Mouse (Mus musculus) kidney, postnatal 4 days (tissue): ENCODE measurements around the gene Zfp93.

Experiments used
- DNase-seq, 2 experiments: peaks; one replicate each; pipeline ENCODE4 v3.0.0; 2021; ENCODE audit warnings: mixed read lengths in 2 of 2

Gene Zfp93

DNA sequence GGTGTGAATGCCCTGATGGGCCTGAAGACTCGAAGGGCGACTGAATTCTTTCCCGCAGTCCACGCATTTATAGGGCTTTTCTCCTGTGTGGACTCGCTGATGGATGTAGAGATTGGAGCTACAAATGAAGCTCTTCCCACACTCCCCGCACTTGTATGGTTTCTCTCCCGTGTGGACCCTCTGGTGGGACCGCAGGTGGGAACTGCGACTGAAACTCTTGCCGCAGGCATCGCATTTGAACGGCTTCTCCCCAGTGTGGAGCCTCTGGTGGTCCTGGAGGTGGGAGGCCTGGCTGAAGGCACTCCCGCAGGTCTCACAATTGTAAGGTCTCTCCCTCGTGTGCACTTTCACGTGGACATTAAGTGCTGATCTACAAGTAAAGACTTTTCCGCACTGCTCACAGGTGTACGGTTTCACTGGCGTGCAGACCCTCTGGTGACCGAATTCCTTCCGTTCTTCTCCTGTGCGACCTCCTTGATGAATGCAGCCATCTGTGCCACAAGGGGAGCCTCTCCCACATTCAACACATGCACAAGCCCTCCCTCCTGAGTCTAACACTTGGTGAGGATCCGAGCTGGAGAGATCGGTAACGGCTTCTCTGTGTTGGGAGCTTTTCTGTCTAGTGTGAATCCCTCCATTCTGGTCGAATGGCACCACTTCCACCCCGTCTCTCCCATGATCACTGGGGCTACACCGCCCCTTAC is 21.3 kb downstream of the Zfp93 start:
- no peak for DNase-seq

DNA sequence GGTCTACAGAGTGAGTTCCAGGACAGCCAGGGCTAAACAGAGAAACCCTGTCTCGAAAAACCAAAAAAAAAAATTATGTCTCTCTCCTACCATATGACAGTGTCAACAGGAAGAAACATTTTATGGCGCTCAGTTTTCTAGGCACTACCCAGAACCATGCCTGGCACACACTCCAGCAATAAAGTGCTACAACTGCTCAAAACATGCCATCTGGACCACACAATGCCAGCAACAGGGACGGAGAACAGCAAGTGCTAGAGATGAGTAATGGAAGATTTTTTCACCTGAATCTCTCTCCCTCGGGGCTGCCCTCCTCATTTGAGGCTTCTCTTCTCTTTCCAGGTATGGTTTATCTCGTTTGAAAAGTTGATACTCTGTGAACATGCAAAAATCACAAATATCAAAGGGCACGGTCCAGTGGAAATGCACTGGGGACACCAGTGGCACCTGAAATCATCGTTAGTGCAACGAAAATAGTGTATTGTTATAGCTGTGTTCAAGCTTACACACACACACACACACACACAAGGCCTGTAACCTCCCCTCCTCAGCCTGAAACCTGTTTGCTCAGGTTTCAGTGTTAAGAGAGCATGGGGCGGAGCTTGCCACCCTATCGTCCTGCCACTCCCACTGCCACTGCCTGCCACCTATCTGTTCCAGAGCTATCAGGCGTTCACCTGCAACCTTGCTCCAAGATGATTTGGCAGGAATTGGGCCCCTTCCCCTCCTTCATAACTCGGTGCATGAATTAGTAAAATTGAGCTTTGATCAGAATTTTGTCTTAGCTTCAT is 23.0 kb downstream of the Zfp93 start:
- DNase-seq, result no peak

DNA sequence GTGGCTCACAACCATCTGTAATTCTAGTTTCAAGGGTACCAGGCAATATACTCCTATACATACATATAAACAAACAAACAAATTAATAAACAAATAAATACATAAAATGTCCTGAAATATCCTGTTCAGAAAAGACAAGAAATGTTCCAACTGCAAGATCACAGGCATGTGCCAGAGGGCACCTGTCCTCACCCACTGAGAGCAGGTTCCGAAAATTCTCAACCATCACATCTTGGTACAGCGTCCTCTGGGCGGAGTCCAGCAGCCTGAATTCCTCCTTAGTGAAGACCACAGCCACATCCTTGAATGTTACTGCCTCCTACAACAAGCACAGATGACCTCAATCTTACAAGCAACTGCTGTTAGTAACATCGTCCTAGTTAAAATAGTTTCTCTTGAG is 24.5 kb downstream of the Zfp93 start:
- DNase-seq, result no peak

DNA sequence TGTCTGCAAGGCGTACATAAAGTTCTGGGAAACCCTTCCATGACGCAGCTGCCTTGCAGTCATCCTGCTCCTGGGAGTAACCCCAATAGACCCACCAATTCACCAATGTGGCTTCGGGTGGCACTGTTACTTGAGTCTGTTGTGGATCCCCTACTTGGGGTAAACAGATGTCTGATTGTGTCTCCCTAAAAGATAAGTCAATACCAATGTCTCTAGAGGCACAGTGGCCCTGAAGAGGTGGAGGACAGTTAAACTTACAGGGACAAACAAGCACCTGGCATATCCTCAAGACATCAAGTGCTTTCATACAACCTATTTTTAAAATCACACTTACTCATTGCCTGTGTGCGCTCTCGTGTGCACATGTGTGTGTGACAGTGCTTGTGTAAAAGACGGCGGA is 25.2 kb downstream of the Zfp93 start:
- no peak for DNase-seq

DNA sequence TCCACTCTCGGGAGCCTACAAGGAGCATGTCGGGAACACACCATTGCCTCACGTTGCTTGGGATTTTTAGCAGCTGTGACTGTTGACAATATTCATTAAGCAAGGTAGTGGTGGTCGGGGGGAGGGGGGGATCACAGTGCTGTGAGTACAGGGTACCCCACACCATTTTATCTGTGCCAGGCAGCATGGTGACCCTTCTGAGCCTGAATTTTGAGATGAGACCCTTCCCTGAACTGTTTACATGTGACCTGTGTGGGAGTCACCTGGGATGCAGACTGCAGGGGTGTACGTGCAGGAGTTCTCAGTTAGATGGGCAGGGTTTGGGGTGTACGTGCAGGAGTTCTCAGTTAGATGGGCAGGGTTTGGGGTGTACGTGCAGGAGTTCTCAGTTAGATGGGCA is 26.2 kb downstream of the Zfp93 start:
- DNase-seq, result no peak

DNA sequence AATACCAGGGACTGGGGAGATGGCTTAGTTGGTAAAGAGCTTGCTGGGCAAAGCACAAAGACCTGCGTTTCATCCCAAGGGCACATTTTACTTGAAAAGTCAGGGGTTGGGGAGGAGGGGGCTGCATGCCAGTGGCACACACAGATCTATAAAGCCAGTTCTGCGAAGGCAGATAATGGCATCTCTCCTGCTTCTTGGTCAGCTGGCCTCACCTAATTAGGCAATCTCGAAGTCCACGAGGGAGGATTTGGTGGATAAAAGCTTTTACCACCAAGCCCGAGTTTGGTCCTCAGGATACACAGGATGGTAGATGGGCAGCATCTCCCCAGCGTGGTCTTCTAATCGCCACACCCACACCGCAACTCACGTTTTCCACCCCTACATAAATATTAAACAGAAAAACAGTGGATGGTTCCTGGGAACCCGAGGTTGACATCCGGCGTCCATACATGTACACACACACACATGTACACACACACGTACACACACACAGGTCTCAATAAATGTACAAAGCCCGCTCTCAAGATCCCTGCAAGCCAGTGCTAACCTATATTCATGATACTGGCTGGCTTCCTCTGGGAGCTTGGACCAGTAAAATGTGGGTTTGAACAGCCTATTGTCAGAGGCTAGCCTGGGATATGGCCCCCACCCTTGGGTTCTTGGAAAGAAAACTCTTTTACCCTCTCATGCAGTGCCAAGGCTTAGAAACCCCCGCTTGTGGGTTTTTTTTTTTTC is 27.3 kb downstream of the Zfp93 start:
- no peak for DNase-seq

DNA sequence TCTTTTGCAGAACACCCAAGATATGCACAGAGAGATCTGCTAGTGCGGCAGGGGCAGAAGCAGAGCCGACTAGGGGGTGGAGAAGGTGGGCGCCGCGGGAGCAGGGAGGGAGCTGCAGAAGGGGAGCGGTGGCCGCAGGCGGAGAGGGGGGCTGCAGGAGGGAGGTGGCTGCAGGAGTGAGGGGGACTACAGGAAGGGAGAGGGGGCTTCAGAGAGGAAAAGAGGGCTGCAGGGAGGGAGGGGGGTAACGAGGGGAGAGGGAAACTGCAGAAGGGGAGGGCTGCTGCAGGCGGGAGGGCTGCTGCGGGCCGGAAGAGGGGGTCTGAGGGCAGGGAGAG is 28.4 kb downstream of the Zfp93 start:
- DNase-seq, result peak in 1 of 2 experiments; percentile 26

DNA sequence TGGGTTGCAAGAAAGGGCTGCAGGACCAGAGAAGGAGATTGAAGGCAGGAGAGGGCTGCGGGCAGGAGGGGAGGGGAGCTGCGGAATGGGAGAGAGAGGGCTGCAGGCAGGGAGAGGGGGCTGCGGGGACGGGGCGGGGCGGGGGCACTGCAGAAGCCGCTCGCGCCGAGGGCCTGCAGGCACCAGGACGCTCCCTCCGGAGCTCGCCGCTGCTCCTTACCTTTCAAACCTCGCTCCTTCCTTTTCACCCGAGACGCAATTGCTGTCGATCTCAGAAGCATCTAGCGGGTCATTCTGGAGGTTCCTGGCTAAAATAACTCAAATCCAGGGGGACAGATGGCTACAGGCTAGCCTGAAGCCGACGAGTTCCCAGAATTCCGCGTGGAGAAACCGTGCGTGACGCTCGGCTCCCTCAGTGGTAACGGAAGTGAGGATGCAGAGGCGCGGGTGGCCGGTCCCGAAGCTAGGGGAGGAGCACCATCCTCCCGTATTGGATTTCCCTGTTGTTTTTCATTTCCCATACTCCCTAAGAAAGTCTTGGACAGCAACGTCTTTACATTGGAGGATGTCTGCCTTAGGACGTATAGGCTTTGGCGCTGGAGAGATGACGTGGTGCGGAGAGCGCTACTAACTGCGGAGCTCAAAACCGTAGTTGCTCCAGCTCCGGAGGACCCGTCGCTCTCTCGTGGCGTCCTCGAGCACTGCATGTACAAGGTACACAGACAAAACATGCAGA is 28.9 kb downstream of the Zfp93 start:
- DNase-seq, result peak; percentile 85 to 91

DNA sequence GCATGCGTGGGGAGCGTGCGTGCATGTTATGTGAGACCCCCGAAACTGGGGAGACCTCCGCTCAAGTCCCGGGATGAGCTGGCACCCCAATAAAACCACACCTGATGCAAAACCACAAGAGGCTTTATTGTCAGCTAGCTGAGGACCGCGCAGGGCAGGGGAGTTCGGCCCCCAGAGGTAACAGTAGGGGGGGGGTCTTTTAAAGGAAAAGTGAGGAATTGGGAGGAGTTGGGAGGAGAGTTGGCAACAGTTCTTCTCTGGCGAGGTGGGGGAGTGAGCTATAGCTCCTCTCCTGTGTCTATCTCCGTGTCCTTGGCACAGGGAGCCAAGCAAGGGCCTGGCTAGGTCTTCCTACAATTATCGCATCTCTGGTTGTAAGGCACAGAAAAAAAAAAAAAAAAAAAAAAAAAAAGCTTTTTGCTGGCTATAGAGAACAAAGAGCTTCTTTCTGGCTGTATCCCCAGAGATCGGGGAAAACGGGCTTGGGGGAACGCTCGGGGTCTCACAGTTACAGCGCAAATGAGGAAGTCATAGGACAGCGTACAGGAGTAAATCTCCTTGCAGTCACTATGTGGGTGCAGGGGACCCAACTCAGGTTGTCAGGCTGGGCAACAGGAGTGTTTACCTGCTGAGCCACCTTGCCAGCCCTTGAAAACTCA is 29.7 kb downstream of the Zfp93 start:
- peak; percentile 19 to 36 for DNase-seq

DNA sequence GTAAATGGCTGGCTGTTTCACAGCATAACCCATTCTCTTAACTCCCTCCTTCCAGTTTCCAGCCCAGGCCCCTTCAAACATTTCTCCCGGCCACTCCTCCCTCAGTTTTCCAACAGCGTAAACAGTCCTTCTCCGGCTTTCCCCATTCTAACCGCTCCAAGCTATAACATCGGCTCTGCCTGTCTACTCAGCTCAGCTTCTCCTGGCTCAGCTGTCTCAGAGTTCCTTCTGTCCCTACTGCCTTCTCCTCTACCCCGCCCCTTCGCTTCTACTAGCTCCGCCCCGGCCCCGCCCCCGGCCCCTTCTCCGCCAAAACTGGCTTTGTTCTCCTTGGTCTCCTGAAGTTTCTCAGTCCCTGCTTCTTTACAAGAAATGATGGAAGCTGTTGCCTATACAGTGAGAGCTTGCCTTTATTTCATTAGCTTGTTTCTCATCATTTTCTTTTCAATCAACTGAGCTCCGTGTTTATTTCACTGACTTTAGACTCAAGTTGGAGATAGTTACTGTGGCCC is 30.6 kb downstream of the Zfp93 start, which contains the start of gene Zfp61:
Gene Zfp61, minus strand, starts transcription at position 462 of the 512 bp plus-strand sequence.
- peak; percentile 64 to 67 for DNase-seq

DNA sequence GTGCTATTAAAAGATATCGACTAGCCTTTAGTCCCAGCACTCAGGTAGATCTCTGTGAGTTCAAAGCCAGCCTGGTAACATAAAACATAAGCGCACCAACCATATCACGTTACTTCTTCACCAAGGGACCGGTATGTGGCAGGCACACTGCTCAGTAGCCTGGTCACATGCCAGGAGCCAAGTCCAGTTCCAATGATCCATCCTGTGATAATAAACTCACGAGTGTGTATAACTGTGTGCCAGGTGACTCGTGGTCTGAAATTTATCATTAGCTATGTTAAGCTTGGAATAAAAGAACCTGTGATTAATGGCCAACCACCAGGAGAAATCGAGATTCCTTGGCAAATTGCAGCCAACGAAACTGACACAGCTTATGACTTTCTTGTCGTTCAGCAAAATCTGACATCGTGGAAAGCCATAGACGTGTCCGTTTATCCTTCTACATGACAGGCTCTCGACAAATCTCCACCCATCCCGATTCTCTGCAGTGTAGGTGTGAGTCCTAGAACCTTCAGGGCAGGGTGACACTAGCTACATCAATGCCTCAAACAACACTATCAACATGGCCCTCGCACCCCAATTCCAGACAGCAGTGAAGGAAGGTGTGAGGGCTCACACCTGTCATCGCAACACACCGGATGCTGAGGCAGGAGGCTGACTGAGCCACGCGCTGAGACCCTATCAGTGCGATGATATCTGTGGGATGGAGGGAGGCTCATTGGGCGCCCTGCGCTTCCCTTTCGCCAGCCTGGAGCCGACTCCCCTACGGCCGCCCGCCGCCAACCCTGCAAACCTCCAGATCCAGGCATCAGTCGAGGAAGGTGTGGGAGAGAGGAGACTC is 45.7 kb downstream of the Zfp93 start:
- DNase-seq, result peak; percentile 8 to 26

DNA sequence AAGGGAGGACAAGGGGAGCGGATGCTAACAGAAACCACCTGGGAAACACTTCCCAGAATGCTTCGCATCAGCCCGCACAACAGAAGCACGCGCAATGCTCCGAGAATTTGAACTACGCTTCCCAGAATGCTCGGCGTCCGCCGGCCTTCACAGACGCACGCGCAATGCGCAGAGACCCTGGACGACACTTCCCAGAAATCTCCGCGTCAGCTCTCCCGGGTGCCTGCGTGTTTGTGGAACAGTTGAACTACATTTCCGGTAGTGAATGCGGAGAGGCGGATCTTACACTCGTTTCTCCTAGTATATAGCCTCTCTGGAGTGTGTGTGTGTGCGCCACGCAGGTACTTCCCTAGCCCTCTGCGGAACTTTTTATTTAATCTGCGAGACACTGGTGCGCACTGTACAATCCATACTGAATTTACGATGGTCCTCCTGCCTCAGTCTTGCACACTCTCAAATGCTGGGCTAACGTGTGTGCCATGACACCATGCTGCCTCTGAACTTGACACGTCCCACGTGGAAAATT is 46.4 kb downstream of the Zfp93 start, which contains the start of gene Zfp94:
Gene Zfp94, minus strand, starts transcription at position 100 of the 526 bp plus-strand sequence.
- peak; percentile 93 to 96 for DNase-seq

DNA sequence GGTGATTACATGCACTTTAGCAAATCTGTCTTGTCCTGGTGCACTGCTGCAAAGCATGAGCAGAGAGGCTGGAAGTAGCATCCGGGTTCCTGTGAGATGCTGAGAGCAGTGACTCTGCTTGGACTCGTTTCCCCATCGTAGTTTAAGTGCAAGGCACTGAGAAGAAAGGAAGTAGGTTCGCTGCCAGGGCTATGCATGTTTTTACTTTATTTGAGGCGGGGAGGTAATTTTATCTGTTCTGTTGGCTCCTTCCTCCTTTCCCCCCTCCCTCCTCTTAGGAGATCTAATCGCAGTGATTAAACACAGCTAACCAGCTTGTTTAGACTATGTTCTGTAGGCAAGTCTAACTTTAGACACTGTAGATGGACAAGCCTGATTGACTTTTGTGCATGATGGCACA is 48.7 kb downstream of the Zfp93 start:
- no peak for DNase-seq

DNA sequence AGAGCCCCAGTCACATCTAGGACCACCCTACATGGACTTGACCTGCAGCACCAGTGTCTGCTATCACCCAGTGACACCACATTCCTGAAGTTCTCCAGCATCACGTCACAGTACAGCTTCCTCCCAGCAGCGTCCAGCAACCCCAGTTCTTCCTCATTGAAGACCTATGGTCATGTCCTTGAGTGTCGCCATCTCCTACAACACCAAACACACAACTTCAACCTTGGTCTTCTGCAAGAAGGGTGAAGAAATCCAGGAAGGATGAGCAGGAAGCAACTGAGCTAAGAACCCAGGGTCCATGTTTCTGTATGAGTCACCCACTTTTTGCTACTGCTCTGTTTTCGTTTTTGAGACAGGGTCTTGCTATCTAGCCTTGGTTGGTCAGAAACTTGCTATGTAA is 52.4 kb downstream of the Zfp93 start:
- no peak for DNase-seq

DNA sequence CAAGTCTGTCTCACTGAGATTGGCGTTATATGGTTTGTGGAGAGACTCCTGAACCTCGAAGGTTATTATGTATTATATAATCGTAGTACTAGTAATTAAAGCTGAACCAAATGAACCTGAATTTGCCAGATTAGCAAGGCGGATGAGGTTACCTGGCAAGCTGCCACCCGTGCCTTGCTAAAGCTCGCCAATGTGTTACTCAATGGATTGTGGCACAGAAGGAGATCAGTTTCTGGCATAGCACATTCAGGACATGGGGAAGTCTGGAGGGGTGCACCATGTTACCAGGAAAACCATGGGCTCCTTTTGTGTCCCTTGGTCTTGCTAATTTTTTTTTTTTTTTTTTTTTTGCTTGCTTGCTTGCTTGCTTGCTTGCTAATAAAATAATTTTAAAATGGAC is 55.0 kb downstream of the Zfp93 start:
- DNase-seq, result peak in 1 of 2 experiments; percentile 37

DNA sequence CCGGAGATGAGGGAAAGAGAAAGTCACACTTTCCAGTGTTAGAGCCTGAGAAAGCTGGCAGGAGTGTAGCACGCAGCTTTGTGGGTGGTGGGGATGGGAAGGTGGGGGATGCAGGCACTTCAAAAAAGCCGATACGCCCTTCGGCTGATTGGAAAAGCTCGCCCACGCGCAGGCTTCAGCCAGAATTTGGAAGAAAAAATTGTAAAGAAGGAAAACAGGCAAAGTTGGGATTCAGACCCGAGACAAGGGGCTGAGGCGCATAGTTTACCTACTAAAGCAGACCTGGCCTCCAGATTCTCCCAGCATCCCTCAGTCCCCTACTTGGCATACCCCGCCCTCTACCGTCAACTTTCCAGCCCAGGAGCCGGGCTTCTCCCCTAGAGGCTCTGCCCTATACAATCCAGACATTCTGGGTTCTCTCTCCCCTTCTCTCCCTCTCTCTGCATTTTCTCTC is 55.5 kb downstream of the Zfp93 start:
- peak; percentile 30 to 57 for DNase-seq

DNA sequence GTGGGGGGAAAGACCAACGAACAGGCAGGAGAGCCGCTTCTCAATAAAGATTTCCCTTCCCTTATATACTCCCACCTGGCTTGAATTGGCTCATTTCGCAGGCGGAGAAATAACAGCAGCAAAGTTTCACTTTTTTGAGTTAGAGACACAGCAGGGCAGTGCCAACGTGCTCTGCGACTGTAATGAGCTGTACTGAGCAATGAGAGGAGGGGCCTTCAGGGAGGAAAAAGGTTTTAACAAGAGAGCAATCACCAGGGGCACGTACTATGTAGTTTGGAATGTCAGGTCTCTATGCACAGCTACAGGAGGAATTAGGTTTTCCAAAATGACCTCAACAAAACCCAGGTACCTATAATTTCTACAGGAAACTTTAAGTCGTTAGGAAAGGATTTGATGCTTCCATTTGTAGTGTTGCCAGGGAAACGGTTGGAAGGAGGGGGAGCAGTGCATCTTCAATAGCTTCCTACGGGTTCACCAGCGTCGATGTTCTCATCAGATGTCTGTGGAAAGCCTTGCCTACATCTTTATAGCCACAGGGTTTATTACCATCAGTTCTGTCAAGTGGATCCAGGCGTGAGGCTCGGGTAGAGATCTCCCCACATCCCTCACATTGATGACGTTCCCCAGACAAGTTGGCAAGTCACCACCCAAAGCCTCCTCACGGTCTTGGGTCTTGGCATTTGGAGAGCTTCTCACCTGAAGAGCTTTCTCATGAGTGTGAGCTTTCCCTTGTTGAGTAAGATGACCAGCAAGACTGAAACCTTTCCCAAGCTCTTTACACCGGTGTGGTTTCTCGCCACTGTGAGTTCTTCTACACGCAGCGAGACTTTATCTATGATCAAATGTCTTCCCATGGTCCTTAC is 56.3 kb downstream of the Zfp93 start:
- DNase-seq, result no peak
